Mouse (Mus musculus) retina, embryonic 14.5 days (tissue): Measurements from ENCODE around the gene Sh3bp5l.

Source experiments
- DNase-seq: peaks from one replicate; pipeline ENCODE4 v3.0.0-alpha.2; 2015; ENCODE audit warnings: low spot score

Gene Sh3bp5l

DNA sequence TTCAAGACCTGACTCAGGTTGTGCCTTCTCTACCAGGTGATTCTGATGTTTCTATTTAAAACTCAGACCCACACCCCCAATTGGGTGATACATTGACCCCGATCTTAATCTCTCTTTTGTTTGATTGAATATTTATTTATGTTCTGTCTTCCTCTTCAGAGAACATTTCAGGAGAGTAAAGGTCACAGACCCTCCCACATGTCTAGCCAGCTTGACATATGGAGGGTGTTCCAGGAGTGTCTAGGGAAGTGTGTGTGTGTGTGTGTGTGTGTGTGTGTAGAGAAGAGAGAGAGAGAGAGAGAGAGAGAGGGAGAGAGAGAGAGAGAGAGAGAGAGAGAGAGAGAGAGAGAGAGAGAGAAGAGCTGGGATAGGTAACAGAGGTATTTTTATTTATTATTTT is 47.2 kb downstream of the Sh3bp5l start:
- no peak for DNase-seq

DNA sequence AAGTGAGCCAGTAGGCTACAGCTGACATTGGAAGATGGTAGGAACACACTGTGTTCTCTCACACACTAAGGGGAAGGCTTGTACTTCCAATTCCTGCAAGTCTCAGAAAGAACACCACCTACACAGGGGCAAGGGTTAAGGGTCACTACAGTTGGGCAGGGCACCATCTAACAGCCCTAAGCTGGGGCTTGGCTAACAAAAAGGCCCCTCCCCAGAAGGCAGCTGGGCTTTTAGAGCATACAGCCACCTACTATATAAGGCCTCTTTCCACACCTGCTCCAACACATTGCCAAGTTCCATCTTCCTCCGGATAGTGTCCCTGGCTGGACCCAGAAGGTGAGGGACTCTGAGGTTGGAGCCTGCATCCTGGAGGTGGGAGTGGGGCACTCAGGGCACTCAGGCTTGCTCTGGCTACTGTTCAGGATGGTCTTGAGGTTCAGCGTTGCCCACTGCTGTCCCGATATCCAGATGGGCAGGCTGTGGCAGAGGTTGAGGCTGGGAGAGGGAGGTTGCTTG is 48.3 kb downstream of the Sh3bp5l start, which contains the start of gene Lypd8:
TSS of gene Lypd8 (plus strand) at position 281 of the 516 bp plus-strand sequence.
- no peak for DNase-seq

DNA sequence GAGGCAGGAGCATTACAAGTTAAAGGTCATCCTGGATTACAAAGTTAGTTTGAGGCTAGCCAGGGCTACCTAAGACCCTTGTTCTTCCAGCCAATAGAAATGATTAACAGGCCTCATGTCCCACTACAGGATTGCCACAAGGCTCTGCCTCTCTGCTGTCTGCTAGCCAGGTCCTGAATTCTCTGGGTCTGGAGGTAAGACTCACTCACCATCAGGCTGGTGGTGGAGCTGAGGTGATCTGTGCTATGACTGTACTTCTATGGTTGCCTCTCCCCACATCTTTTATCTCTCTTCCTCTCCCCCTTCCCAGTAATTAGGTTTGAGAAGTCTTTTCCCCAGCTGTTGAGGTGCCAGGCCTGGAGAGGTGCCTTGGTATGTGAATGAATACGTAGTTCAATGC is 49.0 kb downstream of the Sh3bp5l start:
- no peak for DNase-seq

DNA sequence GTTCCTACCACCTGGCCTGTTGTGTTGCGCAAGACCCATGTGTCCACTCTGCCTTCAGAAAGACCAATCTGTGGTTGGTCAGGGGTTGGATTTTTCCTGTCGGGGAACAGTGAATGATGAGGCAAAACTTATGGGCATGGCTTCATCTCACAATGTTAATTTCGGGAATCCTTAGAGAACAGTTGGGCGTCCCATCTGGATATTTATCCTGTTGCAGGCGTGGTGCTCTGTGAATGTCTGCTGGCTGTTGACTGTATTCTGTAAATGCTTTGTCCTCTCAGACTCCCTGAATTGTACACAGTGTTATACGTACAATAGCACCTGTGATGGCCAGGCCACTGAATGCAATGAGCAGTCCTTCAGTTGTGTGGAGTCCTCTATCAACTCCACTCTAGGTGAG is 51.9 kb downstream of the Sh3bp5l start:
- no peak for DNase-seq
